Mouse (Mus musculus) stomach, postnatal 0 days (tissue): Measurements from ENCODE around the gene Gins2.

Source experiments
- CTCF ChIP-seq: IDR thresholded peaks from 2 replicates; pipeline ENCODE4 v1.5.1; 2016; ENCODE audit warnings: antibody characterized with exemption, low read depth, mild to moderate bottlenecking, moderate library complexity
- EP300 ChIP-seq: optimal IDR thresholded peaks from 2 replicates; pipeline ENCODE3; 2016; ENCODE audit warnings: antibody characterized with exemption

DNA sequence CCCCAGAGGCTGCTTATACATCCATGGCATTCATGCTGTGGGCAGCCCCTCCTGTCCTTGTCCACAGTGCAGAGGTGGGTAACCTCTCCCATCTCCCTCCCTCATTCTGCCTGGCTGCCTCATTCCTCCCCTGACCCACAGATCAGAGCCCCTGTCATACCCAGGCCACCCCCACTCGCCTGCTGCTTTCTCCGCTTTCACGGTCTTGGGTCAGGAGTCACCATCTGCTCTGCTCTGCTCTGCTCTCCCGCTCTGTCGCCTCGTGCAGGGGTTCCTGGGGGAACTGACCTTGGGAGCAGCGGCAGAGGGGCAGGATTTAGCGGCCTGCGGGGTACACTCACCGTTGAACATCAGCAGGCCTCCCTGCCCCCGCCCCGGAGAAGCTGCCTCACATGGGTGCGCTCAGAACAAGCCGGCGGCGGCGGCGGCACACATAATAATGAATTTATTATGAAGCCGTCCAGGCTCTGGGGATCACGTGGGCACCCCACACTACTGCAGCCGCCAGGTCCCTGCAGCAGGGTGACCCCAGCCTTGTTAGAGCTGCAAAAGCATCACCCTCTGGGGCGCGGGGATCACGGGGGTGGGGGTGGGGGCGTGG lies 39.7 kb downstream of the Gins2 start:
- TF ChIP-seq CTCF (no peak), EP300 (no peak)
